Comparison of ENCODE assay signal across 8 mouse cellular contexts in the genomic region with DNA sequence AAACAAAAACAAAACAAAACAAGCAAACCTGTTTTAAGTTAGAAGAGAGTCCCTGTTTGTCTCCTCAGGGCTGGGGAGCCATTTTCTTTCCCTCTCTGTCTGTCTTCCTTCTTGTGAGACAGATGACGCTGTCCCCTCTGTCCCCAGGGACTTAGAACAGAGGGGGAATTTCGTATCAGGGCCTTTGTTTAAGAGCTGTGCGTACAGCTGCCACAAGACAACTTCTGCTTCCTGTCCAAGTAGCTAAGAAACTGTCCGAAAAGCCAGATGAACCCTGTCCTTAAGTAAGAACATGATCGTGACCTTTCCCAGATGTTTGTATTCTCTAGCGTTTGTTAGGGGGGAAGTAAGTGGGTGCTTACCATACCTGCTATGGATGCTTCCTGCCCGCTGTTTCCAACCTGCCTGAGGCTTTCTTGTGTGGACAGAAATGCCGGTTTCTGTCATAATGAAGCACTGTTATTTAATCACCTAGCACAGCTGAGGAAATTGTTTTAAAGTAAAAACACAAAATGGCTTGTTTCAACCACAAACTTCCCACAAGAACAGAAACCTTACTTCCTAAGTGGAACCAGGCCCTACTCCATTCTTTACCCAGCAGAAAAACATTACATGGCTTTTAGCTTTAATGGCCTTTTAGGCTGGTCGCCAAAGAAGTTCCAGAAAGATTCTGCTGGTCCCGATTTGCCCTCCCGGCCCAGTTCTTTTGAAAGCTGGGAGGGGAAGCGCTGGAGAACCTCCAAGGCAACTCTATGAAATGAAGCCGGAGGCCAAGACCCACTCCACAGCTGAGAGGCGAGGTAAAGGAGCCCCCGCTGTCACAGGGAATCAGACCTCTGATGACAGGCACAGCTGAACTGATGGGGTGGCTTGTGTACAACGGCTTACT.
DNase-seq lines count a peak whose midpoint lies in the region; ATAC-seq and TF ChIP-seq lines count a peak whose summit lies in the region.

No protein-coding gene starts in this region.

- TF ChIP-seq CTCF in liver, postnatal 0 days (IDR thresholded peaks at IDR 0.05; ENCODE audit: low read depth), result no peak
- TF ChIP-seq CTCF in hindbrain, postnatal 0 days (IDR thresholded peaks at IDR 0.05; ENCODE audit: low read depth), result no peak
- TF ChIP-seq CTCF in left cerebral cortex, adult 2 months (IDR thresholded peaks at IDR 0.05), result no peak

- peak; percentile 23; the same call in 1 of the 2 replicates for ATAC-seq in liver, postnatal 0 days
- no peak for ATAC-seq in liver, embryonic 11.5 days (replicated peaks; ENCODE audit: low FRiP score)
- ATAC-seq in embryonic facial prominence, embryonic 12.5 days (ENCODE audit: insufficient number of reproducible peaks, insufficient read depth, low FRiP score, low TSS enrichment), result peak; percentile 44; the same call in 1 of the 2 replicates
- no peak for ATAC-seq in hindbrain, postnatal 0 days
- ATAC-seq in neural tube, embryonic 15.5 days (ENCODE audit: low FRiP score), result no peak

- no peak for TF ChIP-seq EP300 in liver, postnatal 0 days (IDR thresholded peaks at IDR 0.05; ENCODE audit: low read depth)

- H3K9ac ChIP-seq in liver, postnatal 0 days (replicated peaks), result no peak overlapping the region
- H3K9ac ChIP-seq in liver, embryonic 11.5 days (ENCODE audit: low read depth, low read length), result no peak overlapping the region
- no peak overlapping the region for H3K9ac ChIP-seq in embryonic facial prominence, embryonic 12.5 days
- no peak overlapping the region for H3K9ac ChIP-seq in hindbrain, postnatal 0 days (replicated peaks; ENCODE audit: low read length)
- H3K9ac ChIP-seq in neural tube, embryonic 15.5 days (replicated peaks), result no peak overlapping the region

- no peak overlapping the region for H3K4me2 ChIP-seq in liver, postnatal 0 days (ENCODE audit: low read depth, low read length)
- no peak overlapping the region for H3K4me2 ChIP-seq in liver, embryonic 11.5 days
- peak overlapping the region; percentile 30 for H3K4me2 ChIP-seq in embryonic facial prominence, embryonic 12.5 days (replicated peaks)
- H3K4me2 ChIP-seq in hindbrain, postnatal 0 days (ENCODE audit: low read depth, low read length), result no peak overlapping the region
- H3K4me2 ChIP-seq in neural tube, embryonic 15.5 days, result no peak overlapping the region

- H3K4me3 ChIP-seq in liver, postnatal 0 days (ENCODE audit: low read depth, low read length), result no peak overlapping the region
- no peak overlapping the region for H3K4me3 ChIP-seq in liver, embryonic 11.5 days (ENCODE audit: low read depth, low read length)
- no peak overlapping the region for H3K4me3 ChIP-seq in embryonic facial prominence, embryonic 12.5 days
- no peak overlapping the region for H3K4me3 ChIP-seq in hindbrain, postnatal 0 days (ENCODE audit: low read length)
- no peak overlapping the region for H3K4me3 ChIP-seq in neural tube, embryonic 15.5 days (replicated peaks)
- H3K4me3 ChIP-seq in left cerebral cortex, adult 2 months, result no peak overlapping the region

- no peaks in the 10 kb centered on the region for H3K4me1 ChIP-seq in liver, postnatal 0 days (ENCODE audit: insufficient read depth)
- no peaks in the 10 kb centered on the region for H3K4me1 ChIP-seq in liver, embryonic 11.5 days (replicated peaks; ENCODE audit: control insufficient read depth, insufficient read depth, low read length)
- H3K4me1 ChIP-seq in embryonic facial prominence, embryonic 12.5 days, result peaks cover 25% of the 10 kb centered on the region; the same call in 1 of the 2 replicates
- H3K4me1 ChIP-seq in hindbrain, postnatal 0 days (ENCODE audit: insufficient read depth, low read length), result no peaks in the 10 kb centered on the region; the same call in none of the 2 replicates
- peaks cover 11% of the 10 kb centered on the region for H3K4me1 ChIP-seq in neural tube, embryonic 15.5 days

- intact Hi-C loops in left cerebral cortex, postnatal 25 days (cut with DNase I), result no loop called here
- intact Hi-C loops in left cerebral cortex, adult 2 months (cut with DNase I), result no loop called here

- no peaks in the 10 kb centered on the region for H3K9me3 ChIP-seq in liver, postnatal 0 days (ENCODE audit: low read length)
- H3K9me3 ChIP-seq in liver, embryonic 11.5 days (ENCODE audit: control insufficient read depth, low read length), result no peaks in the 10 kb centered on the region
- H3K9me3 ChIP-seq in embryonic facial prominence, embryonic 12.5 days, result no peaks in the 10 kb centered on the region
- no peaks in the 10 kb centered on the region for H3K9me3 ChIP-seq in hindbrain, postnatal 0 days (ENCODE audit: low read length)
- H3K9me3 ChIP-seq in neural tube, embryonic 15.5 days (replicated peaks), result no peaks in the 10 kb centered on the region

- no peaks in the 10 kb centered on the region for H3K36me3 ChIP-seq in liver, postnatal 0 days (replicated peaks; ENCODE audit: insufficient read depth, low read length)
- H3K36me3 ChIP-seq in liver, embryonic 11.5 days (ENCODE audit: control insufficient read depth, insufficient read depth, low read length), result no peaks in the 10 kb centered on the region
- H3K36me3 ChIP-seq in embryonic facial prominence, embryonic 12.5 days, result no peaks in the 10 kb centered on the region
- H3K36me3 ChIP-seq in hindbrain, postnatal 0 days (ENCODE audit: insufficient read depth, low read length), result no peaks in the 10 kb centered on the region
- no peaks in the 10 kb centered on the region for H3K36me3 ChIP-seq in neural tube, embryonic 15.5 days

- H3K27me3 ChIP-seq in liver, postnatal 0 days (ENCODE audit: insufficient read depth, low read length), result no peaks in the 10 kb centered on the region
- H3K27me3 ChIP-seq in liver, embryonic 11.5 days (replicated peaks; ENCODE audit: control insufficient read depth, insufficient read depth, low read length), result no peaks in the 10 kb centered on the region
- H3K27me3 ChIP-seq in embryonic facial prominence, embryonic 12.5 days, result no peaks in the 10 kb centered on the region
- H3K27me3 ChIP-seq in hindbrain, postnatal 0 days (ENCODE audit: insufficient read depth, low read length), result no peaks in the 10 kb centered on the region
- H3K27me3 ChIP-seq in neural tube, embryonic 15.5 days (replicated peaks), result no peaks in the 10 kb centered on the region

- DNase-seq in liver, postnatal 0 days, result peak; percentile 21
- no peak for DNase-seq in liver, embryonic 11.5 days (ENCODE audit: low spot score)
- peak; percentile 40 for DNase-seq in hindbrain, postnatal 0 days (ENCODE audit: low spot score)
- no peak for DNase-seq in thymus, postnatal 10 days (ENCODE audit: low spot score in 2 of 2)
- no peak for DNase-seq in left cerebral cortex, postnatal 25 days (ENCODE audit: low spot score in 2 of 2)
- DNase-seq in left cerebral cortex, adult 2 months (ENCODE audit: extremely low spot score in 1 of 2, low spot score in 2 of 2), result no peak

- WGBS in liver, postnatal 0 days (ENCODE audit: insufficient replicate concordance), result 47% methylated on average over 16 of the region's 16 CpGs
- WGBS in liver, embryonic 11.5 days, result 57% methylated on average over 16 of the region's 16 CpGs
- 19% methylated on average over 16 of the region's 16 CpGs for WGBS in embryonic facial prominence, embryonic 12.5 days
- WGBS in hindbrain, postnatal 0 days, result 42% methylated on average over 16 of the region's 16 CpGs
- WGBS in neural tube, embryonic 15.5 days, result 50% methylated on average over 16 of the region's 16 CpGs

- peak overlapping the region; percentile 61; the same call in 1 of the 2 replicates for H3K27ac ChIP-seq in liver, postnatal 0 days (ENCODE audit: low read depth)
- no peak overlapping the region for H3K27ac ChIP-seq in liver, embryonic 11.5 days (ENCODE audit: low read depth, low read length)
- H3K27ac ChIP-seq in embryonic facial prominence, embryonic 12.5 days, result peak overlapping the region; percentile 90
- H3K27ac ChIP-seq in hindbrain, postnatal 0 days, result peak overlapping the region; percentile 6; the same call in 1 of the 2 replicates
- peak overlapping the region; percentile 25 for H3K27ac ChIP-seq in neural tube, embryonic 15.5 days (replicated peaks)
- H3K27ac ChIP-seq in left cerebral cortex, adult 2 months, result no peak overlapping the region

Comparison
In these comparisons a context has a peak if more than half of its experiments do, and no peak if none do; other contexts are left out.
1. ATAC-seq: peak in liver, postnatal 0 days (single experiment) and embryonic facial prominence, embryonic 12.5 days (single experiment); none in liver, embryonic 11.5 days (single experiment), hindbrain, postnatal 0 days (single experiment) and neural tube, embryonic 15.5 days (single experiment).
2. DNase-seq: peak in liver, postnatal 0 days (single experiment) and hindbrain, postnatal 0 days (single experiment); none in liver, embryonic 11.5 days (single experiment), thymus, postnatal 10 days (0 of 2), left cerebral cortex, postnatal 25 days (0 of 2) and left cerebral cortex, adult 2 months (0 of 2).
3. H3K27ac ChIP-seq: peak in liver, postnatal 0 days (single experiment), embryonic facial prominence, embryonic 12.5 days (single experiment), hindbrain, postnatal 0 days (single experiment) and neural tube, embryonic 15.5 days (single experiment); none in liver, embryonic 11.5 days (single experiment) and left cerebral cortex, adult 2 months (single experiment).